15 mouse cellular contexts compared by ENCODE assay signal in the genomic region with DNA sequence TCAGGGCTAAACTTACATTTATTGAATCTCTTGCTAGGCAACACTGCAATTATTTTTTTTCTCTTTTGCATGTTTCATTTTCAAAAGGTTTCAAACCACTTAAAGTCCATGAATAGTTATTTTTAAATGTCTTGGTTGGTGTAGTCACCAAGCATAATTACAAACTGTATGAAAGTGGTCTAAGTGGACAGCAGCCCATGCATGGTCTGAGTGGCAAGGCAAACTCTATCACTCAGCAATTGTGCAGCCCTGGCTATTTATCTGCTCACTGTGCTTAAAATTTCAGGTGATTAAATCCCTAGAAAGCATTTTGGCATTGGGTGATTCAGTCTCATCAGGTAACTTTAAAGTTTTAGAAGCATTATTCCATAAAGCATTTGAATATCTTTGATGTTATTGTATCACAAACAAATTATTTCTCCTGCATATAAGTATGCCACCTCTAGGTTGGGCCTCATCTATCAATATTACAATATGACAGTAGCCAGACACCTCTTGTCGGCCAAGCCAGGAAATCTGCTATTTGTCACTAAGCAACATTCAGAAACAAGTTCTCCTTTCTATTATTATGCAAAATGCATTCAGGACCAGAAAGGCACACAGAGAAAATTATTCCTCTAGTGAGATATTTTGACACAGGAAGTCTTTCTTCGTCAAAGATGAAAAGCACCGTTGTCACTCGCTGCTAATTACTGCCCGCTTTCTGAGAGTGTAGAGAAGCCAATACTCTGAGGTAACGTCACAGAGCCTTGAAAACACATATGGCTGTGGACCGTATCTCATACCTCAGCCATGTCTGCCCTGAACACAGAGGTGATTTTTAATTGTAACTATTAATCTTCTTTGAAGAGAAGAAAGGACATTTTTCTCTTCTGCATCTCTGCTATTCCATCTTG.
"Had no signal": no experiment of that assay in that cellular context is flagged by ENCODE, and none has a peak within 500 bp of the region (broad histone marks: within the 10 kb centered on the region; RNA-seq: fewer than 3 reads in every experiment).

No protein-coding gene starts in this region.

- H3K4me2 ChIP-seq: limb, embryonic 15.5 days; liver, embryonic 12.5 days; lung, embryonic 14.5 days; midbrain, embryonic 12.5 days; neural tube, embryonic 12.5 days had no signal

- H3K36me3 ChIP-seq: limb, embryonic 15.5 days; liver, embryonic 12.5 days; midbrain, embryonic 12.5 days; neural tube, embryonic 12.5 days had no signal

- H3K4me3 ChIP-seq: left cerebral cortex, adult 2 months; limb, embryonic 15.5 days; liver, embryonic 12.5 days; megakaryocyte, embryonic 14.5 days; midbrain, embryonic 12.5 days; neural tube, embryonic 12.5 days had no signal

- H3K4me1 ChIP-seq: limb, embryonic 15.5 days; liver, embryonic 12.5 days; megakaryocyte, embryonic 14.5 days; midbrain, embryonic 12.5 days; neural tube, embryonic 12.5 days had no signal

- H3K27me3 ChIP-seq: limb, embryonic 15.5 days; liver, embryonic 12.5 days; megakaryocyte, embryonic 14.5 days; midbrain, embryonic 12.5 days; neural tube, embryonic 12.5 days had no signal

- H3K27ac ChIP-seq: left cerebral cortex, adult 2 months; limb, embryonic 15.5 days; liver, embryonic 12.5 days; midbrain, embryonic 12.5 days; neural tube, embryonic 12.5 days had no signal

- DNase-seq: kidney, postnatal 10 days; kidney, postnatal 4 days; lung, embryonic 14.5 days; lung, postnatal 10 days; lung, postnatal 4 days; right cerebral cortex, postnatal 4 days; spleen, adult 18-20 months; thymus, adult 18-20 months; thymus, postnatal 14 days had no signal

- H3K9me3 ChIP-seq: limb, embryonic 15.5 days; liver, embryonic 12.5 days; megakaryocyte, embryonic 14.5 days; midbrain, embryonic 12.5 days; neural tube, embryonic 12.5 days had no signal

- H3K9ac ChIP-seq: limb, embryonic 15.5 days; liver, embryonic 12.5 days; lung, embryonic 14.5 days; midbrain, embryonic 12.5 days; neural tube, embryonic 12.5 days had no signal

- ATAC-seq: liver, embryonic 12.5 days had no signal
